ENCODE assay signal across 24 mouse cellular contexts in the genomic region with DNA sequence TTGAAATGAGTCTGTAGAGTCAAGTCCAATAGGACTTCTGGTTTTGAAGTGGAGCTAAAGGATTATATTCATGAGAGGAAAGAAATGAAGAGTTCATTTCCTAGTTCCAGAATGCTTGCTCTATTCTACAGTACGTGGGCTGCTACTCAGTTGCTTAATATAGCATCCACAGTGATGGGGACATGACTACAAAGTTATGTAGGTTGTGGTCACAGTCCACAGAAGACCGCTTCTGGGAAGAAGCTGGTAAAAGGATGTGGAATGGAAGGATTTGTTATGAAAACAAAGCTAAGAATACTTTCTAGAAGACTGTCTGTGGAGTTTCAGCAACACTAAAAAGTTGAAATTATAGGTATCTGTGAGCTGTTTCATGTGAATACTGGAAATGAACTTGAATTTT.
DNase-seq lines count a peak whose midpoint lies in the region; ATAC-seq and TF ChIP-seq lines count a peak whose summit lies in the region.
"Had no signal": no experiment of that assay in that cellular context is flagged by ENCODE, and none has a peak within 500 bp of the region (broad histone marks: within the 10 kb centered on the region; RNA-seq: fewer than 3 reads in every experiment).

No protein-coding gene starts in this region.

- no peak for TF ChIP-seq CTCF in Patski (IDR thresholded peaks at IDR 0.05)

- H3K4me3 ChIP-seq in midbrain, embryonic 13.5 days (replicated peaks), result no peak overlapping the region
- H3K4me3 ChIP-seq: embryonic facial prominence, embryonic 10.5 days; embryonic facial prominence, embryonic 12.5 days; erythroblast, embryonic 14.5 days; forebrain, embryonic 10.5 days; forebrain, embryonic 12.5 days had no signal

- H3K27ac ChIP-seq in midbrain, embryonic 13.5 days, result no peak overlapping the region
- H3K27ac ChIP-seq: embryonic facial prominence, embryonic 10.5 days; embryonic facial prominence, embryonic 12.5 days; forebrain, embryonic 10.5 days; forebrain, embryonic 12.5 days had no signal

- H3K4me1 ChIP-seq in midbrain, embryonic 13.5 days (replicated peaks), result 0 out of 2 replicates have a peak, but pooled peaks cover 3% of the 10 kb centered on the region
- H3K4me1 ChIP-seq: embryonic facial prominence, embryonic 10.5 days; embryonic facial prominence, embryonic 12.5 days; forebrain, embryonic 10.5 days; forebrain, embryonic 12.5 days had no signal

- peak; percentile 5 to 22 for DNase-seq in frontal cortex, adult 2 months (ENCODE audit: extremely low spot score in 1 of 2, low spot score in 1 of 2)
- DNase-seq in frontal cortex, postnatal 10 days (ENCODE audit: low spot score in 2 of 2), result no peak
- DNase-seq in Patski (ENCODE audit: low read depth, low spot score), result no peak
- peak; percentile 29 for DNase-seq in brain, adult 2 months (ENCODE audit: low read depth, low spot score)
- peak; percentile 26 for DNase-seq in telencephalon, adult 2 months (ENCODE audit: low read depth, low spot score)
- DNase-seq in heart, postnatal 4 days, result no peak
- DNase-seq: adrenal gland, adult 8-10 months; adrenal gland, postnatal 14 days; adrenal gland, postnatal 36 days; cerebellum, adult 11 months; cerebellum, adult 18-20 months; cerebellum, adult 8-10 months; cerebellum, adult 9-11 months; cerebellum, postnatal 14 days; cerebellum, postnatal 36 days had no signal

- no peak overlapping the region for H3K4me2 ChIP-seq in midbrain, embryonic 13.5 days (replicated peaks)
- H3K4me2 ChIP-seq: embryonic facial prominence, embryonic 12.5 days; forebrain, embryonic 12.5 days had no signal

- CTCF ChIA-PET in Patski (lab: Charles Lee), result no interaction called here

- no peaks in the 10 kb centered on the region for H3K9me3 ChIP-seq in midbrain, embryonic 13.5 days
- H3K9me3 ChIP-seq: embryonic facial prominence, embryonic 10.5 days; embryonic facial prominence, embryonic 12.5 days; forebrain, embryonic 10.5 days; forebrain, embryonic 12.5 days had no signal

- H3K9ac ChIP-seq in midbrain, embryonic 13.5 days (replicated peaks), result no peak overlapping the region
- H3K9ac ChIP-seq: embryonic facial prominence, embryonic 12.5 days; forebrain, embryonic 12.5 days had no signal

- in situ Hi-C loops in Patski (cut with MboI; ENCODE audit: low pct_unique_long_range_greater_than_20kb), result no loop called here

- H3K36me3 ChIP-seq in midbrain, embryonic 13.5 days, result no peaks in the 10 kb centered on the region
- H3K36me3 ChIP-seq: embryonic facial prominence, embryonic 10.5 days; embryonic facial prominence, embryonic 12.5 days; forebrain, embryonic 10.5 days; forebrain, embryonic 12.5 days had no signal

- ATAC-seq in Patski, result peak; percentile 57
- no peak for ATAC-seq in midbrain, embryonic 13.5 days
- ATAC-seq: activated CD4-positive, CD25-positive, alpha-beta regulatory T cell, adult 4 months; forebrain, embryonic 14.5 days; forebrain, embryonic 16.5 days had no signal

- WGBS in midbrain, embryonic 13.5 days, result 69% methylated on average over 2 of the region's 2 CpGs

- POLR2A ChIA-PET in Patski (lab: Charles Lee), result no interaction called here

- H3K27me3 ChIP-seq in Patski, result no peaks in the 10 kb centered on the region
- no peaks in the 10 kb centered on the region for H3K27me3 ChIP-seq in midbrain, embryonic 13.5 days
- H3K27me3 ChIP-seq: embryonic facial prominence, embryonic 12.5 days; forebrain, embryonic 12.5 days had no signal

Comparison
In these comparisons a context has a peak if more than half of its experiments do, and no peak if none do; other contexts are left out.
1. DNase-seq: peak in frontal cortex, adult 2 months (2 of 2), brain, adult 2 months (single experiment) and telencephalon, adult 2 months (single experiment); none in frontal cortex, postnatal 10 days (0 of 2), Patski (single experiment) and heart, postnatal 4 days (single experiment).